Mouse (Mus musculus): ENCODE measurements around the gene Fstl1.

The Fstl1 gene

GRCm38 (mm10) chr16:37776860-37777651 is at the start of gene Fstl1:
Gene Fstl1 (plus strand): TSS chr16:37776873.
- DNase-seq (ENCODE audit: low read depth in 1 of 2, low spot score in 2 of 2), result no peak

- no peak for DNase-seq (ENCODE audit: low read depth in 1 of 2, low spot score in 2 of 2)
These were observed 48.0 kb upstream of the Fstl1 start for GRCm38 (mm10) chr16:37728674-37729073.

- no peak for DNase-seq (ENCODE audit: low read depth in 1 of 2, low spot score in 2 of 2)
These were observed 47.1 kb upstream of the Fstl1 start for GRCm38 (mm10) chr16:37729381-37730150.

GRCm38 (mm10) chr16:37730293-37730835 is 46.3 kb upstream of the Fstl1 start:
- DNase-seq (ENCODE audit: low read depth in 1 of 2, low spot score in 2 of 2), result no peak

GRCm38 (mm10) chr16:37731431-37731830 is 45.2 kb upstream of the Fstl1 start:
- no peak for DNase-seq (ENCODE audit: low read depth in 1 of 2, low spot score in 2 of 2)

GRCm38 (mm10) chr16:37732023-37732761 is 44.5 kb upstream of the Fstl1 start:
- no peak for DNase-seq (ENCODE audit: low read depth in 1 of 2, low spot score in 2 of 2)

- DNase-seq (ENCODE audit: low read depth in 1 of 2, low spot score in 2 of 2), result no peak
These were observed 36.6 kb upstream of the Fstl1 start for GRCm38 (mm10) chr16:37740076-37740475.

GRCm38 (mm10) chr16:37742266-37742665 is 34.4 kb upstream of the Fstl1 start:
- no peak for DNase-seq (ENCODE audit: low read depth in 1 of 2, low spot score in 2 of 2)

- no peak for DNase-seq (ENCODE audit: low read depth in 1 of 2, low spot score in 2 of 2)
These were observed 23.8 kb upstream of the Fstl1 start for GRCm38 (mm10) chr16:37752876-37753275.

- no peak for DNase-seq (ENCODE audit: low read depth in 1 of 2, low spot score in 2 of 2)
These were observed 22.9 kb upstream of the Fstl1 start for GRCm38 (mm10) chr16:37753809-37754208.

- no peak for DNase-seq (ENCODE audit: low read depth in 1 of 2, low spot score in 2 of 2)
These were observed 22.2 kb upstream of the Fstl1 start for GRCm38 (mm10) chr16:37754483-37754882.

- DNase-seq (ENCODE audit: low read depth in 1 of 2, low spot score in 2 of 2), result no peak
These were observed 19.4 kb upstream of the Fstl1 start for GRCm38 (mm10) chr16:37757223-37757622.

- DNase-seq (ENCODE audit: low read depth in 1 of 2, low spot score in 2 of 2), result no peak
These were observed 12.9 kb upstream of the Fstl1 start for GRCm38 (mm10) chr16:37763797-37764196.

GRCm38 (mm10) chr16:37776166-37776859 is 360 bp upstream of the Fstl1 start:
- no peak for DNase-seq (ENCODE audit: low read depth in 1 of 2, low spot score in 2 of 2)

- no peak for DNase-seq (ENCODE audit: low read depth in 1 of 2, low spot score in 2 of 2)
These were observed 1.3 kb downstream of the Fstl1 start for GRCm38 (mm10) chr16:37777796-37778475.

- no peak for DNase-seq (ENCODE audit: low read depth in 1 of 2, low spot score in 2 of 2)
These were observed 1.9 kb downstream of the Fstl1 start for GRCm38 (mm10) chr16:37778529-37778928.

- DNase-seq (ENCODE audit: low read depth in 1 of 2, low spot score in 2 of 2), result no peak
These were observed 3.1 kb downstream of the Fstl1 start for GRCm38 (mm10) chr16:37779651-37780280.

GRCm38 (mm10) chr16:37780386-37780785 is 3.7 kb downstream of the Fstl1 start:
- DNase-seq (ENCODE audit: low read depth in 1 of 2, low spot score in 2 of 2), result no peak

GRCm38 (mm10) chr16:37780911-37781310 is 4.2 kb downstream of the Fstl1 start:
- DNase-seq (ENCODE audit: low read depth in 1 of 2, low spot score in 2 of 2), result no peak

GRCm38 (mm10) chr16:37784526-37784925 is 7.9 kb downstream of the Fstl1 start:
- DNase-seq (ENCODE audit: low read depth in 1 of 2, low spot score in 2 of 2), result no peak
